Mouse (Mus musculus) mouse trophoblast stem cell (cell line): ENCODE results near the gene Padi4.

ENCODE experiments used
- in situ Hi-C, 2 experiments: fragments of 300-500 bp; cut with MseI, MboI; formaldehyde crosslinking; loops; 2 replicates in 1 of 2; 3 replicates in 1 of 2; pipeline ENCODE4 v1.15.1; 2025

The Padi4 gene

DNA sequence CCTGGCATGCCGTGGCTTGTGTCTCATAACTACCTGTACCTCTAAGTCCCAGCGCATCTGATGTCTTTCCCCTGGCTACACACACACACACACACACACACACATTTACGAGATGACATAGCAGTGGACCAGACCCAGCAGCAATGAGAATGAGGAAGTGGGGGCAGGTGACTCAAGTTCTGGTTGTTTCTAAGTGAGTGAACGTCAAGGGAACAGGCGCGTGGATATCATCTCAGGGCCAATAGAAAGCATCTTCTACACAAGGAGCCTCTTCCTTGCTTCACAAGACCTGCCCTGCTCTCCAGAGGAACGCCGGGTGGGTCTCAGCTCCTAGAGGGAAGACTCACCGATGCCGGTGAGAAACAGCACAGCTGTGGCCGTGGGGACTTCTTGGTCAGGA is 33.4 kb downstream of the Padi4 start:
- in situ Hi-C loops = no loop called here

DNA sequence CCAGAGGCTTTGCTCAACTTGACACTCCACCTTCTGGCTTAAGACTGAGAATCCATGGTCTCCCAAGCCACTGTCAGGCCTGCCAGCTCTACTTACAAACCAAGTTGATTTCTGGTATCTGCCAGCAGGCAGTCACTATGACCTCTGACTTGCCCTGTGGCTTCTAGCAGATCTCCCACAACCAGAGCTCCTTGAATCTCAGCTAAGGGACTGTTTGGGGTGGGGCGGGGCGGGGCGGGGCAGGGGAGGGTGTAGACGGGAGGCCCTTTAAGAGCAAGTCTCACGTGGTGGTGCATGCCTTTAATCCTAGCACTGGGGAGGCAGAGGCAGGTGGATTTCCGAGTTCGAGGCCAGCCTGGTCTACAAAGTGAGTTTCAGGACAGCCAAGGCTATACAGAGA is 41.2 kb downstream of the Padi4 start:
- in situ Hi-C loops = no loop called here

DNA sequence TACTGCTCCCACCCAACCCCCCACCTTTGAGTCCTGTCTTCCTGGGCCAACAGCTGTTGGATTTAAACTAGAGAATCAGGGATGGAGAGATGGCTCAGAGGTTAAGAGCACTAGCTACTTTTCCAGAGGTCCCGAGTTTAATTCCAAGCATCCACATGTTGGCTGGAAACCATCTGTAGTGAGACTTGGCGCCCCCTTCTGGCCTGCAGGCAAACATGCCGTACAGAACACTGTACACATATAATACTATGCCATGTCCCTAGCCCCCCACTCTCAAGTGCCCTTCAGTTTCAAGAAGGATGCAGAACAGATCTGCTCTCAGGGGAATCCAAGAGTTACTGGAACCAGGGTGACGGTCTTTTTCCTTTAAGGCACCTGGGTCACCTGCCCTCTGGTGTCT is 42.4 kb downstream of the Padi4 start:
- in situ Hi-C loops = no loop called here

DNA sequence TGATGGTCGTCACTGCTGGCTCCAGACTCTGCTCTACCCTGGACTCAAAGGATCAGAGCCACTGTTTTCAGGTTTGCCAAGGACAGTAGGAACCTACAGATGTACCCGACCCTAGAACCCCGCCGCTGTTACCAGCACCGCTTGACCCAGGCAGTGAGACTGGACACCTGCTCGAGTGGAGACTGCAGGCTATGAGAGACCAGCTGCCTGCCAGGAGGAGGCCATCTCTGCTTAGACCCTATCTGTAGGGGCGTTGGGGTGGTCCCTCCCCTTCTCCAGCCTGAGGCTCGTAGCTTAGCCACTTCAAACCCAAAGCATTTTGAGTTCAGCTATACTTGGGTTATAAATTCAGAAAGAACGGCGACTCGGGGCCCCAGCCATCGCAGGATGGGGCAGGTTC is 47.1 kb downstream of the Padi4 start:
- in situ Hi-C loops = no loop called here

DNA sequence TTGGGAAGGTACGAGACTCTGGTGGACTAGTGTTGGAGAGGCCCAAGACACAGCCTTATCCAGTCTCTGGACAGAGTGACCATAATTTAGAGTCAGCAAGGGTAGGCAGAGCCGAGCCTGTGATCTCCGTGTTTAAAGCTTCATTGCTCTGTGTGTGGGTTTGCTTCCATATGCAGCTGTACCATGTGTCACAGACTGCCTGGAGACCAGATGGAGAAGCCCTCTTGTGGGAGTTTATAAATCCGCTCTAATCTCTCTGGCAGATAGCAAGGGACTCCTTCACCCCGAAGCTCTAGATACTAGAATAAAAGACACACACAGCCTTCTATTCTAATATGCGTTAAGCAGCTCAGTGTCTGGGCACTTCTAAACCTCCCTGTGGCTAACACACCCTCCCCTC is 49.3 kb downstream of the Padi4 start:
- in situ Hi-C loops = no loop called here

DNA sequence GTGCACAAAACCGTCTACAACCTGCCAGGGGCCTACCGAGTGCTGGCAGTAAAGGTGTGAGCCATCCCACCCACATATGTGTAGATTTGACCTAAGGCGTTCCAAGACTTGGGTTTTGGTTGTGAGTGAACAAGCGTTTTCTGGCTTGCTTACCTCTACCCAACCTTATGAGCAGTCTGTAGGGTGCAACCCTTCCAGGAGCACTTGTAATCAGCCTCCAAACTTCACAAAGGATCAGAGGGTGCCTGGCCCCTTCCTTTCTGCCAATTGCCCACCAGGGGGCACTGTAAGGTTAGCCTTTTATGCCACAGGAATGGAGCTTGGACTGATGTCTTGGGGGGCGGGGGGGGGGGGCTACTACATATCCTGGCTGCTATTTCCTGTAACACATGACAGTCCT is 50.2 kb downstream of the Padi4 start:
- in situ Hi-C loops = no loop called here

DNA sequence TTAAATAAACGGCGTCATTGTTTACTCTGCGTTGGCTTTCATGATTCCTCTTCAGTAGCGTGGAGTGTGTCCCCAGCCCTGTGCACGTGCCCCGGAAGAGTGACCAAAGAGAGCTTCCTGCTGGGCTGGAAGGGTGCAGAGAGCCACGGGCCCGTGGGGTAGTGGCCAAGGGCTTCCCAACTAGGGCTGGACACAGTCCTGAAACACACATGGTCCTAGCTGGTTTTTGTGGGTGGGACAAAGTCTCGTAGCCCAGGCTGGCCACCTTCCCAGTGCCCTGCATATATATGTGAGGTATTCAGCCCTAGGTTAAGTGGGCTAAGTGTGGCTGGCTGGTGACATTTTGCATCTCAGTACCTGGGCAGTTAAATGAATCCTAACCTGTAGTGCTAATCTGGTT is 50.8 kb downstream of the Padi4 start:
- in situ Hi-C loops = no loop called here

DNA sequence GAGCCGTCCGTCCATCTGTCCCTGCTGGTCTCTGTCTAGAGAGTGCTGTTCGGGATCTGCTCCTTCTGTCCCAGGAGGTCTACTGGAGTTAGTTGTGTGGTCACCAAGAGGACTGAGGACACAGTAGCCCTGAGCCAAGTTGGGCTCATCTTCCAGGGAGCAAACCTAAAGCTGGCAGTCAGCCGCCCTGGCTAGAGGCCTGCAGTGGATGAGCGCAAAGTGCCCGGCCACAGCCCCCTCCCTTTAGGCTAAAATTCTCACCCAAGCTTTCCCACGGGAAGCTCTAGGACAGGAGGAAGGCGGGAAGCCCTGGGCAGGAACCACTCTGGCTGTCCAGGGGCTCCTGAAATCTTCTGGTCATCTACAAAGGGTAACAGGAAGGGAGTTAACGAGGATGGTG is 51.3 kb downstream of the Padi4 start:
- in situ Hi-C loops = no loop called here

DNA sequence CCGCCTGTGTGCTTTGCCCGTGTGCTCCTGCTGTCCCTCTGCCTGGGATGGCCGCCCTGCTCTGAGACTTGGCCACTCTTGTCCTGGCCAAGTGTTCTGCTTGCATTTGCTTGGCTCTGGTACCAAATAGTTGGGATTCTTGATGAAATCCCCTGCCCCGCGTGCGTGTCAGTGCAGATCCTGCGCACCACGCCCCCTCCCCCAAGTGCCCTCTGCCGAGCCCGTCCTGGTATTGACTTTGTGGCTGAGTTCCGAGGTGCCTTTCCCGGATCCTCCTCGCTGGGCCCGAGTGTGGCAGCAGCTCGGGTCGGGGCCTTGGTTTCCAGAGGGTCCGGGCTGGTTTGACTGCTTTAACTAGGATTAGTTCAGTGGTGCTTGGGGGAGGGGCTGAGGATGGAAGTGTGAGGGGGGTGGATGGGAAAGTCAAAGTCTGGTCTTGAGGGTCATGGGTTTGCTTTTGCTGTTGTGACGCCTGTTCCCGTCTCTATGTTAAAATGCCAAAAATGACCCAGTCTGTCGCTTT is 52.0 kb downstream of the Padi4 start:
- in situ Hi-C loops = no loop called here

DNA sequence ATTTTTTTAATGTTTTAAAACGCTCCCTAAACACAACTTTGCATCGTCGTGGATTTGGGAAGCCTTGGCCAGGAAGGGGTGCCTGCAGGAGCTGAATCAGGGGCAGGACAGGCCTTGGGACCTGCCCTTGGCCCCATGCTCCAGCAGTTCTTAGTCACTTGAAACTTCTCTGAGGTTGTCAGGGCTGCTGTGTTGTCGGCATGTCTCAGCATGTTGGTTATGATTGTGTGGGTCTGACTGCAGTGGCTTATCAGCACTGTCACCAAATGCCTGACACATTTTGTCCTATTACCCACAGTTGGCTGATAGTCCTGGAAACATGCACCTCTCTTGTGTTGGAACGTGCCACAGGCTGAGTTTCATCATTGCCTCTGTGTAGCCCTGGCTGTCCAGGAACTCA is 53.9 kb downstream of the Padi4 start:
- in situ Hi-C loops = no loop called here

DNA sequence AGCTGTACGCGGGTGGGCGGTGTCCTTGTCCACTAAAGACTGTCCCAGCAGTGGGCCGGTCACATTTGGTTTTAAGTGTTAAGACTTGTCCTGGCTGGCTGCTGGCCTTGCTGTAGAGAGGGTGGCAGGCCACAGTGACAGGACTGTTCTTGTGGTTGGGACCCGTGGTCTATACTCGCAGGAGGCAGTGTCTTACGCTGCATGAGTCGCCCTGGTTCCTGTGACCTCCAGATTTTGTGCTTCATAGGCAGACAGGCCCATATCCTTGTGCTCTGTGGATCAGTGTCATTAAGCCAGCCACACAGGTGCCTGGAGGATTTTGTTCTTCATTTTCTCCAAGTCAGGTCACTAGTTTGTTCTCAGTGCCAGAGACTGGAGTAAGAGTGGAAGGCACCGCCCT is 55.6 kb downstream of the Padi4 start:
- in situ Hi-C loops = no loop called here

DNA sequence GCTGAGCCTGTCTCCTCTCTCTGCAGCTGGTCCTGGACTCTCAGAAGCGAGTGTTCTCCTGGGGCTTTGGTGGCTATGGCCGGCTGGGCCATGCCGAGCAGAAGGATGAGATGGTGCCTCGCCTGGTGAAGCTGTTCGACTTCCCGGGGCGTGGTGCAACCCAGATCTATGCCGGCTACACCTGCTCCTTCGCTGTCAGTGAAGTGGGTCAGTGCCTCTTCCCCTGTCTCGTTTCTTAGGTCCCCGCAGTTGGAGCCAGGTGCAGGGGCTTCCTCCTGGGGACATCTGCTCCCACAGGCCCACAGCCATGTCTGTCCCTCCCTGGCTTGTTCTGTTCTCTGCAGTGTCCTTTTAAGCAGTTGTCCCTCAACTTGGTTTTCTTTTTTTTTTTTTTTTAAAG is 57.0 kb downstream of the Padi4 start:
- in situ Hi-C loops = no loop called here

DNA sequence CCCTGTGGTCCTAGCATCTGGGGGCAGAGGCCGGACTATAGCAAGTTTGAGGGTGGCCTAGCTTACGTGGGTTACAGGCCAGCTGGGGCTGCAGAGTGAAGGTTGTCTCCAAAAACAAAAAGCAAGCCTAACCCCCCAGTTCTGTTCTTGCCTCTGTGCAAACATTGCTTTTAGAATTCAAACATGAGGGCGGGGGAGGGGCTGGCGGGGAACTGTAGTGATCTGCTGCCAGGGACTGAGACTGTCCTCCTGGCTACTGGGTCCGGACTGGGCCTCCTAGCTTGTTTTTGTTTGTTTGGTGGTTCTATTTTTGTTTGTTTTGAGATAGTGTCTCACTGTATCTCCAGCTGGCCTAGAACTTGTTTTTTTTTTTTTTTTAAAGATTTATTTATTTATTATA is 59.5 kb downstream of the Padi4 start:
- in situ Hi-C loops = no loop called here

DNA sequence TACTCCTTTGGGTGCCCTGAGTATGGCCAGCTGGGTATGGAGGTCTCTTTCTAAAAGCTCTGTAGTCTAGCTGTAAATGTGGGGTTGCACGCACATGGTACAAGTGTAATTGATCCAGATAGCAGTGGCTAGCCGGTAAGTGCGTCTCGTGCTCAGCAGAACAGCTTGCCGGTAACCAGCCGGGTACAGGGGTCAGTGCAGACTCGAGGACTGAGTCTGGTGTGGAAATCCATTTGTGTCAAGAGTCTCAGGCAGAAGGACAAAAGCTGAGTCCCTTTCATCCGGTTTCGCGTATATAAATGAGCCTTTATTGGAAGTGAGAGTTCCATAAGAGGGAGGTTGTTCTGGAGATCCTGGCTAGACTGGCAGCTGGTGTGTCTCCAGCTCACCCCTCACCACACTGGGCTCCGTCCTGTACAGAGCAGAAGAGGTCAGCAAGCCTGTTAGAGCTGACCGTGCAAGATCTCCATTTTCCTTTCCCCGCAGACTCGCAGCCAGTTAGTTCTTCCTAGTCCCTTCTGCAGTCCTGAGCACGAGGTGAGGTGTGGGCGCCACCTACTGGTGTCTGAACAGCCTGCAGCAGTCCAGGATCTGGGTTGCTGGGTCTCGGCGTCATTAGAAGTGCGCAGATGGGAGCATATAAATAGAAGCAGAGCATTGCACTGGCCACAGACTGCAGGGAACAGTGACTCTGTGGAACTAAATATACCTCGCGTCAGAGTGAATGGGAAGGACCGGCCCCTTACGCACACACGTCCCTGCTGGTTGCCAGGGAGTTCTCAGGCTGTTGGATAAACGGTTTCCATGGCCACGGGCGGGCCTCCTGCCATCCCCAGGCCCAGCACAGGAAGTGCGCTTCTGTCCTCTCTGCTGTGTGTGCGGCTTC is 60.3 kb downstream of the Padi4 start:
- in situ Hi-C loops = no loop called here

DNA sequence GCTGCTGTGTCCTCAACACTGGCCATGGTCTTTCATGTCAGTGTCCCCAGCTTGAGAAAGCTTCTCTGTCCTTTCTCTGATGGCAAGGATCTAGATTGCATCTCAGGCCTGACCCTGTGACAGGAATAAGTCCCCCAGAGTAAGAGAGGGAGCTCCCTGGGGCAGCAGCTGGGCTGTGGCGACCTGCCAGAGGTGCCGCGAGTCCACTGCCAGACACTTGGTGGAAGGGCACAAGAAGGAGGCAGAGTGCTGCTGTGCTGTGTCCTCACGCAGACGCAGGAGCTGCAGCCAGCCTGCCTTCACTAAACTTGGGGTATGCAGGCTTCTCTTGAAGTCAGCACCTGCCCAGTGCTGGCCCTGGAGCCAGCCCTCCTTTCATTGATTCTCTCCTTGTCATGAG is 62.7 kb downstream of the Padi4 start:
- in situ Hi-C loops = no loop called here

DNA sequence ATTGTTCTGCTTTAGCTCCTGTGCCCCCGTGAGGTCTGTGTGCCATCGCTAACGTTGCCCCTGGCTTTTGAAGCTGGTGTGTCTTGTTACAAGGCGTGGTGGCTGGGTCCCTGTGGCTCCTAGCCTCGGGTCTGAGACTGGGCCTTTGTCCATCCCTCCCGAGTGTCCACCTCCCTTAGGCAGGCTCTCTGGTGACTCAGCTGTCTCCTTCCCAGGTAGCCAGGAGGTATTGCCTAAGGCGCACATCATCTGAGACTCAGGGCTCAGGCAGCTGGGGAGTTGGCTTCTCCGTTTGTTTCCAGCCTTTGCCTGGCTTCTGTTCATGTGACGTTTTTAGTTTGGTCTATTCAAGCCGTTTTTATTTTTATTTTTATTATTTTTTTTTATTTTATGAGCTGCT is 63.3 kb downstream of the Padi4 start:
- in situ Hi-C loops = no loop called here

DNA sequence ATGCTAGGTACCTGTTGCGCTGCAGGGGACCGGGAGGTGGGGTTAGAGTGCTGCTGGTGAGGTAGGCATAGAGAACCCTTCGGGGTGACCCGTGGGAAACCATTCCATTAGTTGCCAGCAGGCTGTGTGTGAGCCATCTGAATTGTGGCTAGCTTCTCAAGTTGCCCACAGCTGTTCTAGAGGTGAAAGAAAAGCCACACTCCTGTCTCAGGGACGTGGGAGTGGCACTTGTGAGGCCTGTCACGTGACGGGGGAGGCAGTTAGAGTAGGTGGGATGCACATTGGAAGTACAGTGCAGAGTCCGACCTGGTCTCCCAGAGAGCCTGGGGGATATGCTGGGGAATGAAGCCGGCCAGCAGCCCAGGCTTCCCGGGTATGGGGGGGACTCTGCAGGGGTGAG is 64.4 kb downstream of the Padi4 start:
- in situ Hi-C loops = no loop called here

DNA sequence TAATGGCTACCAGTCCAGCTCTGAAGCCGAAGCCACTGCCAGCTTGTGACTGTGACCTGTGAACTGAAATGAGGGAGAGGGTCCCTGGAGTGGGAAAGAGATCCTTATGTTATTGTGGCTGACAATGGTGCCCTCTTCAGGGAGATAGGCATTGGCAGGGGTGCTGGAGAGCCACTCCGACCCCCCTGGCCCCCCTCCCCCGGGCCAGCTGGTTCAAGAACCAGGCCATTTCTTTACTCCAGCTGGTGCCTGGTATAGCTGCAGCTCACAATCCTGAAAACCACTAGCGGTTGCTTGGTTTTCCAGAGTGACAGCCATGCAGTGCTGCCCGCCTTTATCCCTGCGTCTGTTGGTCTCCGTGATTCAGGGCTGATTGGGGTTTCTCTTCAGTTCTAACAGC is 64.9 kb downstream of the Padi4 start:
- in situ Hi-C loops = no loop called here

DNA sequence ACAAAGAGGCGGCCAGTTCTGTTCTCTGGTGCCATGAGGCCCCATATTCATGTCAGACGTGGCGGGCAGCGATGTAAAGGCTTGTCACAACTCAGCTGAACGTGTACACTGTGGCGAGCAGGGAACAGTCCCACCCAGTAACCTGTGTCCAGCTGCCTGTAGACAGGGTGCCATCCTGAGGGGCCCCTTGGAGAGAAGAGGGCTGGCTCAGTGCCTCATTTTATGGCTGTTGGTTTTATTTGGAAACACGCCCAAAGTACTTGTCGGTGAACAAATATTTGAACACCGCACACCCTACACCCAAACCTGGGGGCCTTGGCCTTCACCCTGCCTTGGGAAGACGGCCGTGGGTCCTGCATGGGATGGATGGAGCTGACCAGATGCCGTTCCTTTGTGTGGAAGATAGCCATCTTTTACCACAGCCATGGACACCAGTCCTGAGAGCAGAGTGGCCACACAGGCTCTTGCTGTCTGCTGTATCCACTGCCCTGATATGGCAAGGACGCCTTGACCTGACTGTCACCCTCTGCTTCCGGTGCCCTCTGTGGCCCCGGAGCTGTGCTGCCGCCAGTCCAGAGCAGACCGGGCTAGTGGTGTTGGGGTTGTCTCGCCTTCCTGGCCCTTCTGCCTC is 65.6 kb downstream of the Padi4 start:
- in situ Hi-C loops = no loop called here

DNA sequence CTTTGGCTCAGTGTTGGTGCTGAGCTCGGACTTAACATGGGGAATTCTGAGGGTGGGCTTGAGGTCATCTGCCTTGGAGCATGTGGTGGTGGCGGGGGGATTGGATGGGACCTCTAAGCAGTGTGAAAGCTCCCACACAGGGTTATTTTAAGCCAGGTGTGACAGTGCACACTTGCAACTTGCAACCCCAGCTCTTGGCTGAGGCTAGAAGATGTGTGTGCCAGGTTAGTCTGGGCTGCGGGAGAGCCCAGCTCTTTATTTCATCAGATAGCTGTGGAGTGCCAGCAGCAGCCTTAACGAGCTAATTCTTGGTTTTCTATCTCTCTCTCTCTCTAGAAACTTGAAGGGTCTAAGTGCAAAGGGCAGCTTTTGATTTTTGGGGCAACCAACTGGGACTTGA is 66.4 kb downstream of the Padi4 start:
- in situ Hi-C loops = no loop called here

DNA sequence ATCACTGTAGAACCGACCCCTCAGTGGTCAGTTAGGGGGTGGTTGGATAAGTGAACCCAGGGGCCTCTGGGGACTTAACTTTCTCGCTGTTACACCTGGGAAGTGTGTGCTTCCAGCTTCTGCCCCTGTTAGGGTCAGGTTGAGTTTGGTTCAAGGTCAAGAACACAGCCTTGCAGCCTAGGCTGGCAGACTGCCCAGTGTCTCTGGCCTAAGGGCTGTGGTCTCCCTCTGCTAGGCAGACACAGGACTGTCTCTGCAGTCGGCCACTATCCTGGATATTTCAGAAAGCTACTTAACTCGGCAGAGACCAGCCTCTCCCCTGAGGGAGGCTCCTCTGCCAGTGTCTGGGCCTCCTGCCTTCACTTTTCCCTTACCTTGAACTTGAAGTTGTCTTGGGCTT is 69.9 kb downstream of the Padi4 start:
- in situ Hi-C loops = no loop called here

DNA sequence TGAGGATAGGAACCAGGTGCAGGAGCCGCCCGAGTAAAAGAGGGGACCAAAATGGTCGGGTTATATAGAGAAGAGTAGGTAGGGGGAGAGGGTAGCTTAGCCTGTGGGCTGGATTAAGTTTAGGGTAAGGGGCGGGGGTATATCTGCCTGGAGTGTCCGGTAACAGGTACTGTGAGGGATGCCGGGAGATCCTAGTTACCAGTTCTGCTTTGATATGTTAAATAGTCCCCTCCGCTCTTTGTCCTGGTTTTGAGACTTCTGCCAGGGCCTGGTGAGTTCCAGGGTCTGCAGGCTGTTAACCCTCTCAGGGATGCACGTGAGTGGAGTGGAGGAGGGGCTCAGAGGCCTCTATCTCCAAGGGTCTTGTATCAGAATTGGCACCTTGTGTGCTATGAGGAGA is 70.4 kb downstream of the Padi4 start:
- in situ Hi-C loops = no loop called here

DNA sequence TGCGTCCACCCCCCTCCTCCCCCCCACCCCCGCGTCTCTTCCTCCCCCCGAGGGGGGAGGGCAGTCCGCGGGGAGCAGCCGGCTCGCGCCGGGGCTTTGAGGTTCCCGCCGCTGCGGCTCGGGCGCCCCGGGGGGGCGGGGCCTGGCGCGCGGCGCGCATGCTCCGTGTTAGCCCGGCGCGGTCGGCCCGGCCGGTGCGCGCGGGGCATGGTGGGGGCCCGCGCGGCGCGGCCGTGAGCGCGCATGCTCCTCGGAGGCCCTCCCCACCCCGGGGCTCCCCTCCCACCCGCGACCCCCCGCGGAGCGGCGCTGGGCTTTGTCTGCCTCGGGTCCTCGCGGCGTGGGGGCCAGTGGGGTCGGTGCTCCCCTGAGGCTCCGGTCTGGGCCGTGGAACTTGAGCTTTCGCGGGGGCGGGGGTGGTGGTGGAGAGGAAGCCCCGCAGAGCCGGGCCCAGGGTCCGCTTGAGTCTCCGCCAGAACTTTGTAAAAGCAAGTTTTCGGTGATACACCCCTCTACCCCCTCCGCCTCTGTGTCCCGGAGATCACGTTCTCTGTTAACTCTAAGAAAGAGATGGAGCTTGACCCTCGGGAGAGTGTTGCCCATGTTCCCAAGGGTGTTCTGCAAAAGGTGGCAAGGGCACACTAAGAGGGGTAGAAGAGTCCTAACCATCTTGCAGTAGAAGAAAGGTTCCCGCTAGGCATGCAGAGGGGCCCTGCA is 71.3 kb downstream of the Padi4 start:
- in situ Hi-C loops = no loop called here
